Mouse (Mus musculus) heart, adult 2 months (tissue): Measurements from ENCODE around the gene Cplx2.

Experiments used
- CTCF ChIP-seq: fragments of 200-600 bp; IDR thresholded peaks from 2 replicates; pipeline ENCODE4 v1.8.1; 2022; ENCODE audit warnings: antibody characterized with exemption, mild to moderate bottlenecking, moderate library complexity
- POLR2A ChIP-seq: fragments of 200-500 bp; IDR thresholded peaks from 2 replicates; pipeline ENCODE4 v1.6.1; 2011; ENCODE audit warnings: mild to moderate bottlenecking, low read depth, low read length, control low read depth; ENCODE audit not compliant: insufficient read depth

GRCm38 (mm10) chr13:54359181-54359580 lies 12.0 kb upstream of the Cplx2 start:
- TF ChIP-seq CTCF (no peak), POLR2A (no peak)
